Mouse (Mus musculus) cerebellum, adult 11 months (tissue): Measurements from ENCODE around the gene Map3k11.

Source experiments
- DNase-seq: peaks from one replicate; pipeline ENCODE4 v3.0.0; 2022

Gene Map3k11

GRCm38 (mm10) chr19:5711907-5712460 lies 23.4 kb downstream of the Map3k11 start:
- DNase-seq = no peak

- no peak for DNase-seq
Observed at GRCm38 (mm10) chr19:5713255-5713654, 24.7 kb downstream of the Map3k11 start.

GRCm38 (mm10) chr19:5713730-5714129 lies 25.2 kb downstream of the Map3k11 start:
- no peak for DNase-seq

GRCm38 (mm10) chr19:5715793-5716688 lies 27.5 kb downstream of the Map3k11 start:
- DNase-seq = no peak

- DNase-seq = no peak
Observed at GRCm38 (mm10) chr19:5716955-5717354, 28.4 kb downstream of the Map3k11 start.

- no peak for DNase-seq
Observed at GRCm38 (mm10) chr19:5721233-5721632, 32.7 kb downstream of the Map3k11 start.

- DNase-seq = no peak
Observed at GRCm38 (mm10) chr19:5722848-5723425, 34.4 kb downstream of the Map3k11 start.

- DNase-seq = no peak
Observed at GRCm38 (mm10) chr19:5723934-5724548, 35.5 kb downstream of the Map3k11 start.

- DNase-seq = no peak
Observed at GRCm38 (mm10) chr19:5724549-5724941, 36.0 kb downstream of the Map3k11 start.

GRCm38 (mm10) chr19:5725029-5725707 lies 36.6 kb downstream of the Map3k11 start:
- DNase-seq = no peak

- no peak for DNase-seq
Observed at GRCm38 (mm10) chr19:5725767-5726515, 37.4 kb downstream of the Map3k11 start, which contains the start of gene Ehbp1l1. Gene Ehbp1l1 (minus strand): TSS chr19:5726317.

- no peak for DNase-seq
Observed at GRCm38 (mm10) chr19:5726961-5727578, 38.5 kb downstream of the Map3k11 start.

GRCm38 (mm10) chr19:5727701-5728100 lies 39.2 kb downstream of the Map3k11 start:
- peak; percentile 83 for DNase-seq

- DNase-seq = peak; percentile 49
Observed at GRCm38 (mm10) chr19:5728631-5729443, 40.3 kb downstream of the Map3k11 start.

- peak; percentile 75 for DNase-seq
Observed at GRCm38 (mm10) chr19:5729444-5729815, 40.9 kb downstream of the Map3k11 start, which contains the start of gene Fam89b. Gene Fam89b (minus strand): TSS chr19:5729653.

GRCm38 (mm10) chr19:5730314-5731186 lies 42.0 kb downstream of the Map3k11 start:
- no peak for DNase-seq

GRCm38 (mm10) chr19:5731264-5731978 lies 42.9 kb downstream of the Map3k11 start:
- peak; percentile 89 for DNase-seq

- no peak for DNase-seq
Observed at GRCm38 (mm10) chr19:5734325-5734724, 45.8 kb downstream of the Map3k11 start.

GRCm38 (mm10) chr19:5739446-5739845 lies 50.9 kb downstream of the Map3k11 start:
- no peak for DNase-seq
